ENCODE assay signal across 16 mouse cellular contexts in the genomic region with DNA sequence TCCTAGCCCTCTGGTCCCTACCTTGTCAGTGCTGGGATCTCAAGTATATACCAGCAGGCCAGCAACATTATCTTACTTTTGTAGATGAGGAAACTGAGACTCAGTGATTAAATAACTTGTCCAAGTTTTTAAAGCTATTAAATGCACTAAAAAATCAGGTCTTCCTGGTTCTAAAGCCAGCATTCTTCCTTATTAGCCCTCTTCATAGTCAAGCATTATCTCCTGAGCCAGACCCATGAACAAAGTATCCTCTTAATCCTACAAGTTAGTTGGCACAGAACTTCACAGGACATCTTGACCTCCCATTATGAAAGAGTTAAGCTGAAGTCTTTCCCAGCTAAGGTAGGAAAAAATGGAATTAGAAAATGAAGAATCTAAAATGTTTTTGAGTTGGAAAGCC.
"Had no signal": no experiment of that assay in that cellular context is flagged by ENCODE, and none has a peak within 500 bp of the region (broad histone marks: within the 10 kb centered on the region; RNA-seq: fewer than 3 reads in every experiment).

No protein-coding gene starts in this region.

- H3K27ac ChIP-seq: lung, embryonic 15.5 days; macrophage; midbrain, embryonic 13.5 days; midbrain, embryonic 15.5 days; neural tube, embryonic 12.5 days; stomach, embryonic 15.5 days; stomach, postnatal 0 days had no signal

- DNase-seq: lung, adult 2 months; lung, postnatal 14 days; lung, postnatal 36 days; right cerebral cortex, postnatal 14 days; thymus, adult 2 months; thymus, postnatal 25 days; thymus, postnatal 4 days had no signal

- H3K4me3 ChIP-seq: lung, embryonic 15.5 days; megakaryocyte, embryonic 14.5 days; midbrain, embryonic 13.5 days; midbrain, embryonic 15.5 days; neural tube, embryonic 12.5 days; stomach, embryonic 15.5 days had no signal

- ATAC-seq: lung, postnatal 0 days; midbrain, embryonic 13.5 days; midbrain, embryonic 15.5 days had no signal
